In genomic region chr15:84483622-84484021, GRCm38 (mm10) we compare ENCODE assay signal across 14 mouse cellular contexts. TPM values are rescaled to one million over a fixed set of nuclear protein-coding genes. Genes with fewer than 3 reads are reported as not detected.
DNase-seq lines count a peak whose midpoint lies in the region; ATAC-seq and TF ChIP-seq lines count a peak whose summit lies in the region.
"Had no signal": no experiment of that assay in that cellular context is flagged by ENCODE, and none has a peak within 500 bp of the region (broad histone marks: within the 10 kb centered on the region; RNA-seq: fewer than 3 reads in every experiment).

No protein-coding gene starts in this region.

- H3K27me3 ChIP-seq in neural tube, embryonic 15.5 days (replicated peaks): peaks cover 3% of the 10 kb centered on the region; the same call in 1 of the 2 replicates
- no peaks in the 10 kb centered on the region for H3K27me3 ChIP-seq in thymus, adult 2 months (ENCODE audit: control insufficient read depth, insufficient read depth, low read length)
- H3K27me3 ChIP-seq: stomach, embryonic 15.5 days had no signal

- no peaks in the 10 kb centered on the region for H3K9me3 ChIP-seq in neural tube, embryonic 15.5 days (replicated peaks)
- H3K9me3 ChIP-seq: stomach, embryonic 15.5 days had no signal

- no peak overlapping the region for H3K4me3 ChIP-seq in lung, adult 2 months (replicated peaks; ENCODE audit: extremely low read depth, low read depth, low read length)
- no peak overlapping the region for H3K4me3 ChIP-seq in neural tube, embryonic 15.5 days (replicated peaks)
- no peak overlapping the region for H3K4me3 ChIP-seq in thymus, adult 2 months (ENCODE audit: control insufficient read depth, insufficient read depth, low read length)
- H3K4me3 ChIP-seq: stomach, embryonic 15.5 days had no signal

- no peak for ATAC-seq in neural tube, embryonic 15.5 days (ENCODE audit: low FRiP score)
- ATAC-seq in granulocyte monocyte progenitor cell, adult 5-6 weeks (replicated peaks; ENCODE audit: poor library complexity, severe bottlenecking): no peak
- ATAC-seq: Patski had no signal

- H3K4me1 ChIP-seq in lung, adult 2 months (ENCODE audit: control insufficient read depth, insufficient read depth, low read length): no peaks in the 10 kb centered on the region
- peaks cover 29% of the 10 kb centered on the region for H3K4me1 ChIP-seq in neural tube, embryonic 15.5 days
- no peaks in the 10 kb centered on the region for H3K4me1 ChIP-seq in thymus, adult 2 months (replicated peaks; ENCODE audit: control insufficient read depth, insufficient read depth, low read length)

- peak; percentile 11 for DNase-seq in lung, postnatal 36 days
- DNase-seq in lung, adult 2 months: no peak
- peak; percentile 83 for DNase-seq in kidney, adult 9 months
- DNase-seq in kidney, postnatal 36 days: peak; percentile 79 to 86
- no peak for DNase-seq in thymus, adult 2 months
- DNase-seq: adrenal gland, postnatal 10 days; lung, embryonic 14.5 days; right cerebral cortex, postnatal 25 days had no signal

- TF ChIP-seq POLR2A in lung, adult 2 months (IDR thresholded peaks at IDR 0.05; ENCODE audit: borderline replicate concordance, extremely low read depth, low read depth, low read length): no peak
- no peak for TF ChIP-seq POLR2A in thymus, adult 2 months (IDR thresholded peaks at IDR 0.05; ENCODE audit: control insufficient read depth, extremely low read depth, insufficient read depth, low read length, poor library complexity)

- H3K4me2 ChIP-seq in neural tube, embryonic 15.5 days: no peak overlapping the region
- H3K4me2 ChIP-seq: lung, embryonic 14.5 days; stomach, embryonic 15.5 days had no signal

- H3K27ac ChIP-seq in neural tube, embryonic 15.5 days (replicated peaks): 0 out of 2 replicates have a peak overlapping the region, but pooled peaks have one; percentile 9
- no peak overlapping the region for H3K27ac ChIP-seq in thymus, adult 2 months (ENCODE audit: control insufficient read depth, insufficient read depth, low read length)
- H3K27ac ChIP-seq: stomach, embryonic 15.5 days had no signal

- H3K9ac ChIP-seq in neural tube, embryonic 15.5 days (replicated peaks): no peak overlapping the region
- H3K9ac ChIP-seq: lung, embryonic 14.5 days; stomach, embryonic 15.5 days had no signal

- TF ChIP-seq CTCF in lung, adult 2 months (IDR thresholded peaks at IDR 0.05; ENCODE audit: insufficient read depth, low read length): no peak
- TF ChIP-seq CTCF in thymus, adult 2 months (IDR thresholded peaks at IDR 0.05; ENCODE audit: borderline replicate concordance, control insufficient read depth, extremely low read depth, insufficient read depth, low read length, poor library complexity): no peak

- H3K36me3 ChIP-seq in neural tube, embryonic 15.5 days: no peaks in the 10 kb centered on the region
- no peaks in the 10 kb centered on the region for H3K36me3 ChIP-seq in thymus, adult 2 months (ENCODE audit: control insufficient read depth, insufficient read depth, low read length)
- H3K36me3 ChIP-seq: stomach, embryonic 15.5 days had no signal

- WGBS in lung, adult 2 months: 48% methylated on average over 5 of the region's 5 CpGs
- 67% methylated on average over 5 of the region's 5 CpGs for WGBS in neural tube, embryonic 15.5 days
- 91% methylated on average over 5 of the region's 5 CpGs for WGBS in thymus, adult 2 months

RNA-seq across cellular contexts. Expression of gene Shisal1, which starts 36.7 kb away (rescaled TPM):
- 6.2 and 9.4 TPM in 2 replicates for polyA plus RNA-seq in lung, adult 2 months (2012; rRNA removed)
- polyA plus RNA-seq in neural tube, embryonic 15.5 days (2015; fragmentation: Nextera tagmentation; extraction: Ambion mirVana): 8.0 and 8.4 TPM in 2 replicates
- 9.3 and 10.4 TPM in 2 replicates for polyA plus RNA-seq in thymus, adult 2 months (2012; rRNA removed)
- not detected in 2 replicates for total RNA-seq in granulocyte monocyte progenitor cell, adult 5-6 weeks (2014; fragmentation: Nextera tagmentation)
- not detected in 2 replicates for total RNA-seq in granulocyte monocyte progenitor cell, adult 5-6 weeks (2017)
- total RNA-seq: CH12.LX; megakaryocyte, adult 5-6 weeks had no signal

Comparison
In these comparisons a context has a peak if more than half of its experiments do, and no peak if none do; other contexts are left out.
1. DNase-seq: peak in lung, postnatal 36 days (single experiment), kidney, adult 9 months (single experiment) and kidney, postnatal 36 days (2 of 2); none in lung, adult 2 months (single experiment) and thymus, adult 2 months (single experiment).